Mouse (Mus musculus): Measurements from ENCODE around the gene Sgcd.

DNA sequence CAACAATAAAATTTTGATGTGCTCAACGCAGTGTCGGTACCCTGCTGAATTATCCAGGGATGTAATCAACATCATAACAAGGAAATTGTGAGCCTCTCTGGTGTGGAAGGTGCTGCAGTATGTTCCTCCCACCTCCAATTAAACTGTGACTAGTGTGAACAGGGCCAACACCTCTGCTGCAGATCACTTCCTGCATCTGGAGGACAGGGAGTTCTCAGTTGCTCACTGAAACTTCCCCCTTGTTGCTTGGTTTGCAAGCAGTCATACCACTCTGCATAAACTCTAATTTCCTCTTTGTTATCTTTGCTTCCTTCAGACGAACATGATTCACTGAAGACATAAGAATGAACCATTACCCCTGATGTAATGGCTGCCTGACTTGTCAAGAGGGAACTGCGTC, 925.1 kb downstream of the Sgcd start:
- TF ChIP-seq CTCF (IDR thresholded peaks at IDR 0.05; ENCODE audit: borderline replicate concordance, insufficient read depth, low read length) (no peak), POLR2A (IDR thresholded peaks at IDR 0.05; ENCODE audit: low read depth, low read length) (no peak)
